Mouse (Mus musculus) R1 (cell line): Measurements from ENCODE around the gene Spsb2.

Experiments used
- DNase-seq: peaks from one replicate; pipeline ENCODE4 v3.0.0-alpha.2; 2018; ENCODE audit warnings: low read depth, low spot score

The Spsb2 gene

DNA sequence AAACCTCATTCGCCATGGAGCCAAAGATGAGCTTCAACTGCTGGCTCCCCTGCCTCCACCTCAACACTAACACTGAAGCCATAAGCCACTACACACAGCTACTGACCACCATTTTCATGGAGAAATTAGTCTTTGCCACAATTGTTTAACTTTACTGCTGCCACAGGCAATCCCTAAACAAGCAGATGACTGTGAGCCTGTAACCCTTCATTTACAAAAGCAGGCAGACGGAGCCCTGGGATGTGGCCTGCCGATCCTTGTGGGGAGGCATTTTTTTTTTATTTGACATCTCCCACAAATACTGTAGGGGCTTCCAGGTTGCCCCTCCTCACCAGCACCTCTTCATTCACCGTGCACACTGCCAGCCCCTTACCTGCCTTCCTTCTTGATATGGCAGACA lies 8.2 kb downstream of the Spsb2 start:
- DNase-seq = no peak

DNA sequence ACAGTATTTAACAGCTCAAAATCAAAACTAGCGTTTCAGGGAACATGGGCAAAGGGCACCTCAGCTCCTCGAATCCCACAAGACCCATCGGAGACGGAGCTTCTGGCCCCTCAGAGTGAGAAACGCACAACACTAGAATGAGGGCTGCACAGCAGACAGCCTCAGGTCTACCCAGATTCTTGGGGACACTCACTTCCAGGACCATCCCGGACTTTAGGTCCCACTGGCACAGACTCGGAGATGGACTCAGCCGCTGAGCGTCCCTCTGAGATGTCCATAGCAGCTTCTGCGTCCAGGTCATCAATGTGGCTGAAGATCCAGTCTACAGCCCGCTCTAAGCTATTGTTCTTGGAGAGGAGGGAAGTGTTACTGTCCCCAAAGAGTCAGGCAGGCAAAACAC lies 8.7 kb downstream of the Spsb2 start:
- DNase-seq = no peak

DNA sequence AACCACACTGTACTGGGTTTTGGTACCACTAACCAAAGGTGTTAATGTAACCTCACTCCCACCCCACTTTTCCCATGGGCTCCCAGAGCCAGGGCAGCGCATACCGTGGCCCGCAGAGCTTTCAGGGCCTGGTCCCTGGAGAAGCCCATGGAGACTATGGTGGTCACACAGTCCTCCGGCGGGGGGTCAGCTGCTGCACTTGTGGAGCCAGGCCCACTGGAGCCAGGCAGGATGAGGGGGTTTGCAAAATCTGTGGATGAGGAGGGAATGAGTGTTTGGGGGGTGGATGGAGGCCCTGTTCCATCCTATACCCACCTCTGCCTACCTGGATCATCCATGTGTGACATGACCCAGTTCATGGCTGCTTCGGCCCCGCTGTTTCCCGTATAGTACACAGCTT lies 9.1 kb downstream of the Spsb2 start:
- no peak for DNase-seq

DNA sequence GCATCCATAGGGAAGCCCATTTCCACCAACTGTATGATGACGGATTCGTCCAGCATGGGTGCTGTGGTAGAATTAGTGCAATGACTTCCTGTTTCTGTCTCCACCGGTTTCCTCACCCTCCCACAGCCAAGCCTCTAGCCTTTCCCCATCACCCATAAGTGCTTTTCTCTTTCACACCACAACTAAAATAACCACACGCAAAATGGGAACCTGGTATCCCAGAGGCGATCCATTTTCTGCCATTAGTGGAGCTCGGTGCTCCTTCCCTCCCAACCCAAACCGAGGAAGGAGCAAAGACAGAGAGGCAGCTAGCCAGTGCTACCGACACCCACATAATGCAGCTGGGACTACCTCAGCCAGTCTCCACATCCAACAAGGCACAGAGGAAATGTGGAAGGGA lies 9.5 kb downstream of the Spsb2 start:
- DNase-seq = no peak

DNA sequence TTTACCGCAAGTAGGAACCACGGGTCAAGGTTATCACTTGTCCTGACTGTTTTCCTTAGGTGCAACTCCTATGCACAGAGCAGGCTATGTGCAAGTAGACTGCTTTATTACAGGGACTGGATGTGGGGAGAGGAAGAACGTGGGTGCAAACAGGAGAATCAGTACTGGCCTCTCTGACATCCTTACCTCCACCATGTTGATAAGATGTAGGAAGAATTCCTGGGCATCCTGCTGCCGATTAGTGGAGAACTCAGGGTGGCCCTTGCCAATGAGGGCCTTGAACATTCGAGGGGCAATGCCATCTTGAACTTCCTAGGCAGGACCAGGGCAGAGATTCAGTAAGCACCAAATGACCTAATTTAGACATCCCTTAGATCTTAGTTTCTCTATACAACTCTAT lies 12.4 kb downstream of the Spsb2 start:
- DNase-seq = no peak

DNA sequence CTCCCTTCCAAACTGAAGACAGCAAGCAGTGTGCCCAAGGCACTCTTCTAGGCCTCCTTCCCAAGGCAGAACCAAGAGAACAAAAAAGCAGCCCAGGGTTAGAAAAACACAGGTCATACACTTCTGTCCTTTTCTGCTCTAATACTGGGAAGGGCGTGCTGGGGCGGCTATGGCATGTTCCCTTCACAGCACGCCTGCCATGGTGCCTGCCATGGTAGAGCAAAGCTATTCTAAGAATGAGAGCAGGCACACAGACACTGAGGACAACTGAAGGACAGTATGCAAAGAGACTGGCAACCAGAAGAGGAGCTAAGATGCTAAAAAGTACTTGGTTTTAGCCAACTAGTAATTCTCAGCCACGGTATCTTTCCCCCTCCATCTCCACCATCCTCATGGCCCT lies 13.6 kb downstream of the Spsb2 start:
- DNase-seq = no peak

DNA sequence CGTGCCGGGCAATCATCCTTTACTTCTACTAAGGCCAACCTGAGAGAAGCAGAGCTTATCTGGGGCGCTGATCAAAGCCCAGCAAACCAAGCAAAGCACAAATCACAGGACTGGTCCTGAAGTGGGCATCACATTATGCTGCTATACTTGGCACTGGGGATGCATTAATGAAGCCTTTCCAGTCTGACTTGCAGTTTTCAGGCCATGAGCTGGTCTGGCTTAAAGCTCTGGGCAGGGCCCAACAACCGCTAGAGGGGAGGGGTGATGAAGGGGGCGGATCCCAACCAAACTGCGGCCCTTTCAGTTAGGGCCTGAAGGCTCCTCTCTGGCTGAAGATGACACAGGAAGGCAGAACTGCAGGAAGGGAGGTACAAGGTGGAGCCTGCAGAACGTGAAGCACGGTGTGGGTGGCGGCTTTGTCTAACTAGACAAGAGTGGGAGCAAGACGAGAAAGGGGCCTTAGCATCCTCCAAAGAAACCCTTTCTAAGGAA lies 19.7 kb downstream of the Spsb2 start:
- peak; percentile 88 for DNase-seq

DNA sequence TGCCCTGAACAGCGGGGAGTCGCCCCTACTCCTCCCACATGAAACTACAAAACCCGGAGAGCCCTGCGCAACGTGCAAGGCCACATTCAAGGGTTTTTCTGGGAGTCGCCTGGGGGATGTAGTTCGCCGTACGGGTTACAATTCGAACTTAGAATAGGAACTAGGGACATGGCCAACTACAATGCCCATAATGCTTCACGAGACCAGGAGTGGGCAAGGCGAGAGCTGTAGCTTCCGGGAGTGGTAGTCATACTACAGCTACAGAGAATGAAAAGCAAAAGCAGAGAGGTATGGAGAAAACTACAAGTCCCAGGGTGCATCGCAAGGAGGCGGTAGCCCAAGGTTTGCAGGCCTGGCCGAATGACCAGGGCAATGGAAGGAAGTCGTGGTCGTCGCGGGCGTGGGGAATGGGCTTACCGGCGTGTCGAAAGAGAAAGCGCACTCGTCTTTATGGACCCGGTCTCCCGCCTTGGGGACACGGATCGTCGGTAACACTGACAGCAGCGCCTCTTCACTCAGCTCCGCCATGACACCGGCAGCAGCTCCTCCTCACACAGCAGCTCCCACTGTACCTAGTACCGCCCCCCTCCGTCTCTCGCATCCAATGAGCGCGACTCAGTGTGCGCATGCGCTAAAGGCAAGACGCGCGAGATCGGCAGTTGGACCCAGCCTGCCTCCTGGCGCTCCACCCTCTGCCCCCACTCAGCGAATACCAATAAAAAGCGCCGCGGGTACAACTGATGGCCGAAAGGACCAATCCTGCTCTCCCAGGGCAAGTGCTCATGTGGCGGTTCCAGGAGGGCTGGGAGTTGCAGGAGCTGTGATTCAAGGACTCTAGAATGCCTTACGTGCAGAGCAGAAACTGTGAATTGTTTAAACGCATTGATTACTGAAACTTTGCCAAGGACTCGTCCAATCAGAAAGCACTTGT lies 20.7 kb downstream of the Spsb2 start, which contains the start of the genes Usp5 and Cdca3:
Gene Usp5, minus strand, starts transcription at position 617 of the 931 bp plus-strand sequence.
Gene Cdca3, plus strand, starts transcription at position 680 of the 931 bp plus-strand sequence.
- DNase-seq = peak; percentile 100

DNA sequence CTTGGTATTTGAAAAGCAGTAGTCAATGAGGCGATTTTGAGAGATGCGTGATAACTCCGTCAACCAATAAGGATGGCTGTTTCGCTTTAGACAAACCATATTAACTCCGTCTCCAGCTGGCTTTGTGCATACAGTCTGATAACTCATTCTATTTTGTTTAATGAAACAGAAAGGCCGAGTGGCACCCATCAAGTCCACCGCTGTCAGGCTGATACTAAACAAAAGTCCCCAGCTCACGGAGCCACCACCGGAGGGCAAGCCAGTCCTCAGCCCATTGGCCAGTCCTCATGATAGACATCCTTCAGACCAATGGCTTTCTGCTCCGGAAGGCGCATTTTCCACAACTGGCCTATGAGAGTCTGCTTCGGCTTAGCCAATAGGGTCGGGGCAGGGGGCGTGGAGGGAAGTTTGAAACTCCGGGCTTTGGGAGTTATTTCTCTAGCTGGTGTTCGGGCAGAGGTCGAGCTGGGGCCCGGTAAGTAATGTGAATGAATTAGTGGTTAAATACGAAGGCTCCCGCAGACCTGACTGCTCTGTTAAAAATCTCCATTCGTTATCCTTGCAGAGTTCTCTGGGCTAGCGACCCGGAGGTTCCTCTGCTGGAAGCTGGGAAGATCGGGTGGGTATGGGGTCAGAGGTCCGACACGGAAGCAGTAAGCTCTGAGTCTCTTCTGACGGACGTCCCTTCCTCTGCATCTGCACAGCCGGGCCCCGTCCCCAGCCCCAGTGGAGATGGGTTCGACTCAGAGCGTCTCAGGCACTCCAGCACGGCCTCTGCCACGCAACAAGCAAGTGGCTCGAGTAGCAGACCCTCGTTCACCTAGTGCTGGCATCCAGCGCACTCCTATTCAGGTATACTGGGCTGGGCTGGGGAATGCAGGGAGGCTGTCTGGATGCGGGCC lies 21.6 kb downstream of the Spsb2 start:
- DNase-seq = peak; percentile 99

DNA sequence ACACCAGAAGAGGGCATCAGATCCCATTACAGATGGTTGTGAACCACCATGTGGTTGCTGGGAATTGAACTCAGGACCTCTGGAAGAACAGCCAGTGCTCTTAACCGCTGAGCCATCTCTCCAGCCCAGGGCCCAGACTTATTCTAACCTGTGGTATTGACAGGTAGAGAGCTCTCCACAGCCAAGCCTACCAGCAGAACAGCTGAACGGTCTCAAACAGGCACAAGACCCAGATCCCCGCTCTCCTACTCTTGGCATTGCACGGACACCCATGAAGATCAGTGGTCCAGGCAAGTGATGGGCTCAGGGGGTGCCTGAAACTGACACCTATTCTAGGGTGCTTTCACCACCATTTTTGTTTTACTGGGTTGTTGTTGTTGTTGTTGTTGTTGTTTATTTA lies 22.7 kb downstream of the Spsb2 start:
- DNase-seq = peak; percentile 11

DNA sequence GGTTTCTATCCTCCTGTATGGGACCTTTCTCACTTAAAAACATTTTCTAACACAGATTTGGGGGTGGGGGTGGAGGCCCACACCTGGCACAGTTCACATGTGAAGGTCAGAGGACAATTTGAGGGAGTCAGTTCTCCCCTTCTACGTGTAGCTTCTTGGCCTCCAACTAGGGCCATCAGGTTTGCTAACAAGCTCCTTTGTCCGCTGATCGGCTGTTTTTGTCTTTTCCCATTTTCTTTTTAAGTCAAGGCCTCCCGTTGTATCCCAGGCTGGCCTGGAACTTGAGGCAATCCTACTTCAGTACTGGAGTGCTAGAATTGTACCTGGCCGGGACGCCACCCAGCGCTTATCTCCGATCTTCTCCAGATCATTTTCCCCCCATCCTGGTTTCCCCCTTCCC lies 23.2 kb downstream of the Spsb2 start:
- DNase-seq = peak; percentile 74

DNA sequence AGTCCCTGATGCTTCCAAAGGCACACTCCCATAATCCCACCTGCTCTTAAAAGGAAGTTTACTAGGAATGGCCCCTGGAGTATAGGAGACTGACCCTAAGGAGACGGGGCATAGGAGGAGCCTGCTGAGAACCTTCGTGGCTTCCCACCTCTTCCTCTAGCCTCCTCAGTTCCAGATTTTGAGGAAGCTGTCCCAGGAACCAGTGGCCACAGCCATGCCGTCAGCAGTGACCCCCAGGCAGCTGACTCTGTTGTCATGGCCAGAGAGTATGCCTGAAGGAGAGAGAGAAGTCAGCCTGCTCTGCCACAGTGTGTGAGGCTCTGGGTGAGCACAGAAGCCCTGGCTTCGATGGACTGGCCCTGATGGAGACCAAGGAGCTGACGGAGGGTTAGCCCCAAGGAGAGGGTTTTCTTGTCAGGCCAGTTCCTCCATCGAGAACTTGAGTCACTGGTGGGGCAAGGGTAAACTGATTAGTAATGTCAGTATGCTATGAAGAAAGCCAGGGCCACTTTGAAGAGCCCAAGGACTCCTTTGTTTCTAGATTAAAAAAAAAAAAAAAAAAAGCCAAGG lies 26.1 kb downstream of the Spsb2 start:
- DNase-seq = no peak

DNA sequence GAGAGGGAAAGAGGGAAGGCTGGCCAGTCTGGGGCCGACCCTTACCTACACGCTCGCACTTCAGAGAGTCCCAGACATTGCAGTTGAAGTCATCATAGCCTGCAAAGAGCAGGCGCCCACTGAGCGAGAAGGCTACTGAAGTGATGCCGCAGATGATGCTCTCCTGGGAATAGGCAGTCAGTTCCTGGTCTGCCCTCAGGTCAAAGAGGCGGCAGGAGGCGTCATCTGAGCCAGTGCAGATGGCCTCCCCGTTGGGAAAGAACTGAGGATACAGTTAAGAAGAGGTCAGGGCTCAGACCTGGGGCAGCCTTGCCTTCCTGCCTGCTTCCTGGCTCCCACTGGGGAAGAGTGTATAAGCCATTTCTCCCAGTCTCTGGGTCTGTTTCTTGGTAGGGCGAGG lies 27.1 kb downstream of the Spsb2 start:
- DNase-seq = no peak

DNA sequence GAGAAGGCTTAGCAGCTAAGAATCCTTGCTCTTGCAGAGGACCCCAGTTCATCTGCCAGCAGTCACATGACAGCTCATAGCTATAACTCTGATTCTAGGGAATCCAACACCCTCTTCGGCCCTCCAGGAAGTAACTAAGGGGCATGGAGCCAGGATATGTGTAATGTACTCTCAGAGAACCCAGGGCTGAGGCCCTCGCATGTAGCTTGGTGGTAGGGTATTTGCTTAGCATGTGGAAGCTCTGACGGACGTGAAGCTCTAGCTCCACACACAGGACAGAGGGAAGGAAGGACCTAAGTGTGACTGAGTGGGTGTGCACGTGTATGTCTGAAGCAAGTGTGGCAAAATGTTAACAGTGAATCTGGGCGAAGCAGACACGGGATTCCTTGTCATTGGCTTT lies 27.9 kb downstream of the Spsb2 start:
- DNase-seq = no peak

DNA sequence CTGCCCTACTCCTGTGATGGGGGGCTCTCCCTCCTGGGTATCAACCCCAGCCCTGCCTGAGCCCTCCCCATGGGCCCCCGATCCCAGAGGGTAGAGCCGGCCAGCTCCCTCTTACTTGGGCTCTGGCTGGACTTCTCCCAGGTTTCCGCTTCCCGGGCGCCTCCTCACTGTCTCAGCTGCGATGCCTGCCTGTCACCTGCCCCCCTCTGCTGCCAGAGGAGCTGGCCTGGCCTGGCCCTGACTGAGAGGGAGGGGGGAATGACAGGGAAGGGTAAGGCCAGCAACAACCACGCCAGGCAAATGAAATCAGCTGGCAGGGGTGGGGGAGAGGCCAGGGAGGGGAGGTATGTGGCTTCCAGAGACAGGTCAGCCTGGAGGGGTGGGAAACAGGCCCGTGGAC lies 31.3 kb downstream of the Spsb2 start:
- DNase-seq = no peak

DNA sequence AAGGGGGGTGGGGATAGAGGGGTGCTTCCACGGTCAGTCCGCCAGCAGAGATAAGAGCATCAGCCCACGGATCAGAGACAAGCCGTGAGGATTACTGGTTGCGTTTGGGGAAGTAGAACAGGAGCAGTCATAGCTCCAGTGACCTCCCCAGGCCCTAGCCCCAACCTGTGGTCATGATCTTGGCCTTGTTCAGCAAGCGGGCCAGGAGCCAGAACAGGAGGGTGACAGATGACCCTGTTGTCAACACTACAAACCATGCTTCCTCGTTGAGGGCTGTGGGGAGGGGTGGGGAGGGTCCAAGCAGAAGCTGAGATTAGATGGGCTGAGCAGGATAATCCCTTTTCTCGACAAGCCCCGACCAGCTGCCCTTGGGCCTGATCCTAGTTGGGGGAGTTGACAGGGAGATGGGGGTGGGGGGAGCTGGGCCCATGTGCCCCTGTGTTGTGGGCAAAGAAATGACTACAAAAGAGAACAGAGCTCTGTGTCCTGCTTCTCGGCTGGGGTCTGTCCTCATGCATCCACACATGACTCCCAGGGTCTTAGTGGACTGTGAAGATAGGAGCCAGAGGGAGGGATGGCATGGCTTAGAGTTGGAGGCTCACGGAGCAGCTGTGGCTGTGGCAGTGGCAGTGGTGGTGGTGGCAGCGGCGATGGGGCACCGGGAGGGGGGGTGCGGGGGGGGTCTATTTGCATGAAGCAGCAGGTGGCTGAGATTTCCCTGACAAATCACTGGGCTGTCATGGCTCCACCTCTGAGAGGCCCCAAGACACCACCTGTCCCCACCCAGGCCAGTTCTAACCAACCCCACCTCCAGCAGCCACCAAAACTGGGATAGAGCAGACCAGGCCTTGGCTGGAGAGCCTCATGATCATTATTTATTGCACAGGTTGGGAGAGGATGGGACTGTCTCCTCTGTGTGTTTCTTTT lies 32.0 kb downstream of the Spsb2 start, which contains the start of gene Gnb3:
Gene Gnb3, minus strand, starts transcription at position 35 of the 927 bp plus-strand sequence.
- no peak for DNase-seq

DNA sequence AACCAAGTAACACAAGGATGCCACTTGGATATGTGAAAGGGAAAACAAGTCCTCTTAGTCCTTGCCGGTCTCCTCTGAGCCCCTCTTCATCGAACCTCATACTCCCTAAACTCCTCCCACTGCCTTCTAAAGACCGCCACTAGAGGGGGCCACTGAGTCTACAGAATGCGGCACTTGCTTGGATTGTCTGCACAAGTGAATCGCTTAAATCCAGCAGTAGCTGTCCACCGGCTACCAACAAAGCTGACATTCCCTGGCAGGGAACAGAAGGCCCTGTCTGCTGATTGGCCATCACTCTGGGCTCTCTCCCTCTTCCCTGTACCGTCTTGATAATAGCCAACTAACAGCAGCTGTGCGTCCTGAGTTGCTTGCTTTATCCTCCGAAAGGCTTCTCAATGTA lies 38.8 kb downstream of the Spsb2 start:
- peak; percentile 97 for DNase-seq

DNA sequence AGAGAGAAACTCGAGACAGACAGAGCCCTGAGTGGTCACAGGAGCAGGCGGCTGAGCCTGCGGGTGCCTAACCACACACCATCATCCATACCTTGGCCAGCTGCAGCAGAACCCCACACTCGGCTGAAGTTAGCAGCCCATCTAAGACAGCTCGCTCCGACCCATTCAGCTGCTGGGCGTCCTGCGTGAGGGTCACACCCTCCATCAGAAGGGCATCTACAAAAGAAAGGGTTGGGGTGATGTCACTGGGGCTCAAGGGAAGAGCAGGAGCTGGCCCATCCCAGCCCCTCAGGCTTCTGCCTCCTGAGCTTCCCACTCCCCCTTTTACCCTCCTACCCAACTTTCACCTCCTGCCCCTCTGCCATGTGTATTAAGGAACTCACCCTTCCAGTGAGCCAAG lies 42.1 kb downstream of the Spsb2 start:
- DNase-seq = peak; percentile 76

DNA sequence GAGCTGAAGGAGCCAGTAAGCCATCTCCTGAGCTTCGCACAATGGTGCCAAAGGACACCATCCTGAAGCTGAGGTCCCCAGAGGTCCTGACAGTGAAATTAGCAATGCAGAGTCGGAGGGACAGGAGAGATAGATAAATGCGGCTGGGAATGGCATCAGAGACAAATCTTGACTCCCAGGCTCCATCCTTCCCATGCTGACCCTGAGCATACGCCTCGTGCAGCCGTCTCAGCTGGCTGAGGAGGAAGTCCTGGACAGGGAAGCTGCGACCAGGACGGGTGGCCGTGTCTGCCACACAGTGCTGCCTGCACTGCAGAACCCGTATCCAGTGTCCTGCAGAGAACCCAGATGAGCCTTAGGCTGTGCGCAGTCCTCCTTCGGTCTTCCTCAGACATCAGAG lies 46.2 kb downstream of the Spsb2 start:
- no peak for DNase-seq

DNA sequence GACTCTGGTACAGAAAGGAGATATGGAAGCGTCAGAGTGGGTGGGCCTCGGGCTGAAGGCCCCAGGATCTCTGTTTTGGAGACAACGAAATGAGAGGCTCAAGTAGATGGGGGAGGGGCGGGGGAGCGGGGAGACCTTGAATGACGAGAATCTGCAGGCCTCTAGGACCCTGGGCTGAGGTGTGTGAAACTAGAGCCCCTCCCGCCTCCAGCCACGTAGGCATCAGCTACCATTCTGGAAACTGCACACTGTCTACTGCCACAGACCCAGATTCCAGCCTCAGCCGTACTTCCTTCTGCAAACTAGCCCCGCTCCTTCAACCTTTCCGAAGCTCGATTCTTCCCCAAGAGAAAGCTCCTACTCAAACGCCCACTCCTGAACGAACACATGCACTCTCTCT lies 47.9 kb downstream of the Spsb2 start:
- DNase-seq = no peak
